Mouse (Mus musculus) left cerebral cortex, postnatal 25 days (tissue): Measurements from ENCODE around the gene Ptprs. TPM values are rescaled to one million over a fixed set of nuclear protein-coding genes. Genes with fewer than 3 reads are reported as not detected.
A peak's percentile ranks its signal among the peaks of the same experiment; 100 is the strongest.

Source experiments
- DNase-seq, 2 experiments: peaks; one replicate each; pipeline ENCODE4 v3.0.0; 2022; ENCODE audit warnings: low spot score in 2 of 2, mixed read lengths in 1 of 2
- intact Hi-C: fragments of 180-260 bp; cut with DNase I; formaldehyde crosslinking; loops from one replicate; pipeline ENCODE4 v1.15.1; 2025
- total RNA-seq, 2 experiments: library from RNA; stranded (reverse); gene quantifications; 2 replicates each; pipeline ENCODE4 v1.2.3; 2021

The Ptprs gene
- total RNA-seq, 2 experiments from 2014 or later = 621 to 622 TPM

GRCm38 (mm10) chr17:56405341-56405740 is 70.9 kb downstream of the Ptprs start:
- DNase-seq = no peak
- intact Hi-C loops = loop anchor here (5.0 kb wide), 1 partner anchor 48 kb away; no protein-coding TSS in a partner anchor

- intact Hi-C loops = no loop called here
- DNase-seq = no peak
These were observed 75.2 kb downstream of the Ptprs start for GRCm38 (mm10) chr17:56401051-56401521.

- DNase-seq = no peak
- intact Hi-C loops = no loop called here
These were observed 76.1 kb downstream of the Ptprs start for GRCm38 (mm10) chr17:56400221-56400620.

DNA sequence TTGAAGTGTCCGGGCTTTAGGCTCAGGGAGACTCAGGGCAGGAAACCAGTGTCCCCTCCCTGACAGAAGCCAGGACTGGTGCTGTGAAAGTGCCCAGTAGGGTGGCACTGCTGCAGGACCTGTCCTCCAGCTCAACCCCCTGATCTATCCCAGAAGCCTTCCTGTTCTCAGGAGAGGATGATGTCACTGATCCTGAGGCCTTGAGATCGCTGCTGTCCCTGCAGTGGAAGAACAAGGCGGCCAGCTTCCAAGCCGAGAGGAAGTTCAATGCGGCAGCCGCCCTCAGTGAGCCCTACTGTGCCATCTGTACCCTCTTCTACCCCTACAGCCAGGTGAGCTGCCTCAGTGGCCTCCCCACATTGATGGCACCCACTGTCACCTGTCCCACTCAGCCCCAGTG is 80.2 kb downstream of the Ptprs start:
- intact Hi-C loops = no loop called here
- no peak for DNase-seq

GRCm38 (mm10) chr17:56393889-56394288 is 82.4 kb downstream of the Ptprs start:
- no peak for DNase-seq
- intact Hi-C loops = no loop called here

DNA sequence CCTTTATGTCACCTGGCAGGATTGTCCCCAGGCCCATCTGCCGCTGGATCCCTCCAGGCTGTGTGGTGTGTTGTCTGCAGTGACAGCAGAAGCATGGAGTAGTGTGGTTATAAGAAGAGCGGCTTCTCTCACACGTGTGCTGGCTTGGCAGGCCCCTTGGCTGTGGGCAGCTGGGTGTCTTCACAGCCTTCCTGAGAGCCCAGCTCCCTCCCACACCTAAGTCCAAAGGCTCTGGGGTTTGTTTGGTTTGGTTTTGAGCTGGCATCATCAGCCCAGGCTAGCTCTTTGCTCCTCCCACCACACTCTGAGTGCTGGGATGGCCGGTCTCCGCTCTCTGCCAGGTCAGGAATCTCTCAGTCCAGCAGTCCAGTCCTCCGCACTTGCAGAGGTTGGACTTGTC is 83.0 kb downstream of the Ptprs start:
- intact Hi-C loops = no loop called here
- DNase-seq = peak; percentile 20 to 78

- DNase-seq = no peak
- intact Hi-C loops = no loop called here
These were observed 88.7 kb downstream of the Ptprs start for GRCm38 (mm10) chr17:56387612-56388011.

DNA sequence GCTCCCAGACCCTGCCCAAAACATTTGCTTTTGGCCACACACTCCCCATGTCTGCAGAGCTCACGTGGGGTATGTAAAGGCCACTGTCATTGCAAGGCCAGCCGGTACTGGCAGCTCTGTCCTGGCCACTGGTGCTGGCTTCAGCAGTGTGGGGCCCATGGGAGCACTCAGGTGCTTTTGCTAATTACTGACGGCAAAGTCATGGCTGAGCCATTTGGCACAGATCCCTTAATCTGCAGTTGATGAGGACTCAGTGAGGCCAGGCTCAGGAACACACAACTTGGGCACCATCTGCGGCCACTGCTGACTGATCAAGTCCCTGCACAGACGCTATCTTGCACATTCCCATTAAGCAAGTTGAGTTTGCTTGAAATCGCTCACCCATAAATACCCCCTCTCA is 91.4 kb downstream of the Ptprs start:
- no peak for DNase-seq
- intact Hi-C loops = no loop called here

GRCm38 (mm10) chr17:56382997-56383396 is 93.3 kb downstream of the Ptprs start:
- no peak for DNase-seq

DNA sequence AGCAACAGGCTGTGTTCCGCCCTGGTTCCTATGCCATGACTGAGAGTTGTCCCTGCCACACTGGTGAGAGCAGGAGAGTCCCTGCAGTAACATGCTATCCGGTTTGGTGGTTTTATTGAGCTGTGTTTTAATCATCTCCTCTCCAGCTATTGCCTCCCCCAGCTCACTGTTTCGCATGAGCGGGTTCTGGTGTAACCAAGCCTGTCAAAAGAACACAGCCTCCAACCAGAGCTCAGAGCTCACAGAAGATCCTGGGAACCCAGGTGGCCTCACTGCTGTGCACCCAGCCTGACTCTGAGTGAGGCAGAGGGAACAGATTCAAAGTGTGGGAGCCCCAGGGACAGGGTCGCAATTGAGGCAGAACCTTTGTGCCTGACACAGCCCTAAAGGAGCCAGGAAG is 95.1 kb downstream of the Ptprs start:
- intact Hi-C loops = no loop called here
- no peak for DNase-seq

More at GRCm38 (mm10) chr17:56382997-56383396, 93.3 kb downstream of the Ptprs start:
- intact Hi-C loops = no loop called here

- intact Hi-C loops = no loop called here
- DNase-seq = no peak
These were observed 96.0 kb downstream of the Ptprs start for GRCm38 (mm10) chr17:56380286-56380685.

DNA sequence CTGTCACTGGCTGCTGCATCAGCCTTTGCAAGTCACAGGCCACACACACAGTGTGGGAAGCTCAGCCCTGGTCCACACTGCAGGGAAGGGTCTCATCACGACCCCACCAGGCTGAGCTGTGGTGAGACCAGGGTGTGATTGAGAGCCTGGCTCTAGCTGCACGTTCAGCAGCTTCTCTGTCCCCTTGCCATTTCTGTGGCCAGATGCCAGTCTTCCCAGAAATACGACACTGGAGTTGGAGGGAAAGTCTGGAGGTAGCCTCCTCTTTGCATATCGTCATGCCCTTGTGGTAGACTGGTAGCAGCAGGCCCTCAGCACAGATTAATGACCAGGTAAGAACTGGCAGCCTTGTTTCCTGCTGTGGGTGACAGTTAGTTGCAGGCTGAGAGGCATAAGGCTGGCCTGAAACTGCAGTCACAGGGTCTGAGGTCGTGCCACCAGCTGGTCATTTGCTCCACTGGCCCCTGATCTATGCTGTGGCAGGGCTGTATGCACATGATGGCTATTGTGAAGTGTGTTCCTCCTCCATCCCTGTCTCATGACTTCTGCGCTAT is 96.9 kb downstream of the Ptprs start:
- intact Hi-C loops = no loop called here
- DNase-seq = no peak

DNA sequence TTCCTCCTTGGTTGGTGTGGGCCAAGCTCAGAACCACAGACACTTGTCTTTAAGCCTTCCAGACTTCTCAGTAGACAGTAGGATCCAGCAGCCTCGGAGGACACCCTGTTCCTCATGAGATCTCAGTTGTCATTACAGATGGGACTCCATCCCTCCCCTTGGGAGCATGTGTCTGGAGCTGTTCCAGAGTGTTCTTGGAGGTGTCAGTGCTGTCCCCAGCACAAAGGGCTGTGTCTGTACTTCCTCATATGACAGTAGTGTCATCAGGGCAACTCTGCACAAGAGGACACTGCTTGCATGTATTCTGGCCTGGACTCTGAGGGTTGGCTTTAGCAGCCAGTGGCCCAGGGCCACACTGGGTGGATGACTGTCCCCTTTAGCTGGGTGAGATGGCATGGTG is 101.4 kb downstream of the Ptprs start:
- DNase-seq = no peak
- intact Hi-C loops = no loop called here

- intact Hi-C loops = no loop called here
- DNase-seq = peak in 1 of 2 experiments; percentile 42
These were observed 102.9 kb downstream of the Ptprs start for GRCm38 (mm10) chr17:56373136-56374034.

GRCm38 (mm10) chr17:56372109-56372508 is 104.2 kb downstream of the Ptprs start:
- peak in 1 of 2 experiments; percentile 39 for DNase-seq
- intact Hi-C loops = no loop called here

- DNase-seq = peak; percentile 78 to 93
- intact Hi-C loops = no loop called here
These were observed 105.1 kb downstream of the Ptprs start for GRCm38 (mm10) chr17:56371029-56371660.

GRCm38 (mm10) chr17:56370090-56370489 is 106.2 kb downstream of the Ptprs start:
- intact Hi-C loops = no loop called here
- DNase-seq = peak in 1 of 2 experiments; percentile 77

DNA sequence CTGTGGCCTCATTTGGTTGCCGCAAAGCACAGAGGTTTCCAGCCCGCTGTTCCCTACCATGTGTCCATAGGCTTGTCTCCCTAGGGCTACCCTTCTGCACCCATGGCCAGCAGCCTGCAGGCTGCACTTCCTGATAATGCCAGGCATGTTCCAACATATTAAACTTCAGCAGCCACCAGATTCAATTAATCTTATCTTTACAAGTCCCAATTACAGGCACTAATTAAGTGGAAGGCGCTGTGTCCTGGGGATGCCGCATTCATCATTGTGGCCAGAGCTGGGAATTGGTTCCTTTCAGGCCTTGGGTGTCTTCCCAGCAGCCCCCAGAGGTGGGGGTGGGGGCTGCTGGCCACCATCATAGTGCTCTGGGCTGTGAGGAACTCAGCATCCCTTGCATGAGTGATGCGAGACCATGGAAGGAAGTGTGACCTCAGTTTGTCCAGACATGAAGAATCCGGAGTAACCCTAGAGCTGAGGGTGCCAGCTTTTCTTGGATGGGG is 107.9 kb downstream of the Ptprs start:
- no peak for DNase-seq
- intact Hi-C loops = no loop called here

DNA sequence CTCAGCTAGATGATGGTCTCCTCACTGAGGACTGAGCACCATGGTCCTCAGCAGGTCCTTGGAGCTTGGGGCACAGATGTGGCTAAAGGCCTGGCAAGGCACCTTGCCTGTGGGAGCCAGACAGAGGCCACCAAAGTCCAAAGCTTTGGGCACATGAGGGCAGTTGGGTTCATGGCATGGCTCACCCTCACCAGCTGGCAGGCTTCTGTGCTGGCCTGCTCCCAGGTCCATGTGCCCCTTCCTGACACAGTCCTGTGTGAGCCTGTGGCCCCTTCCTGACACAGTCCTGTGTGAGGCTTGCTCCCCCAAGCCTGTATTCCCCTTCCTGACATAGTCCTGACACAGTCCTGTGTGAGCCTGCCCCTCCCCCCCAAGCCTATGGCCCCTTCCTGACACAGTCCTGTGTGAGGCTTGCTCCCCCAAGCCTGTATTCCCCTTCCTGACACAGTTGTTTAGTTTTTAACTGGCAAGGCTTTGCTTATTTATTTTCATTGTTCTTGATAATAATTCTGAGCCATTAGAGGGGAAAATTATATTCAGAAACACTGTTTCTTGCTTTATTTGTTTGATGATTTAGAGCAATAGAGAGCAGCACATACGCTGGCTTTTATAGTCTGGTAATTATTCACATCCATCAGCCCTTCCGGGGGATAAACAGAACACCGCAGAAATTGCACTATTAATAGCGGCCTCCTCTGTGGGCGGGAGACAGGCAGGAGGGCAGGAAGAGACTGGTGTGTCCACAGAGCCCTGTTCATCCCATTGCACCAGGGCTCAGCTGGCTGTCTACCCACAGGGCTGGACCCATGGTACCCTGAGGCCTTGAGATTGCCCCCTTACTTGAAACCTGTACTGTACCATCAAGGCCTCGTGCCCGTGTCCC is 110.3 kb downstream of the Ptprs start:
- DNase-seq = no peak
- intact Hi-C loops = no loop called here
